Mouse (Mus musculus): ENCODE results near the gene Tmem176a. TPM values are rescaled to one million over a fixed set of nuclear protein-coding genes. Genes with fewer than 3 reads are reported as not detected.

Tmem176a gene
- total and polyA plus RNA-seq, 3 experiments, result not detected

- Histone ChIP-seq H3K9me3 (replicated peaks) (no peaks in the 10 kb centered on the region), H3K4me1 (ENCODE audit: insufficient read depth, low read depth, low read length) (no peaks in the 10 kb centered on the region), H3K4me3 (ENCODE audit: low read depth, low read length) (no peak overlapping the region), H3K36me3 (replicated peaks) (no peaks in the 10 kb centered on the region), H3K27me3 (ENCODE audit: insufficient read depth, low read length) (0 out of 2 replicates have a peak, but pooled peaks cover 5% of the 10 kb centered on the region)
- no peak for TF ChIP-seq GATA2 (IDR thresholded peaks at IDR 0.05; ENCODE audit: borderline replicate concordance, low read depth, low read length)
- TF ChIP-seq TAL1 (conservative IDR thresholded peaks at IDR 0.05; ENCODE audit: low read depth, low read length), result no peak
- TF ChIP-seq GATA1 (IDR thresholded peaks at IDR 0.05; ENCODE audit: borderline replicate concordance, low read length), result no peak
- no peak for TF ChIP-seq POLR2AphosphoS5 (IDR thresholded peaks at IDR 0.05; ENCODE audit: insufficient replicate concordance, low read depth, low read length)
- TF ChIP-seq CTCF (IDR thresholded peaks at IDR 0.05; ENCODE audit: low read depth, low read length), result no peak
- ATAC-seq (ENCODE audit: extremely low read depth, insufficient number of reproducible peaks, low FRiP score, poor library complexity, severe bottlenecking), result no peak
- DNase-seq (ENCODE audit: low spot score), result no peak
Observed at GRCm38 (mm10) chr6:48894203-48894602, 53.5 kb downstream of the Tmem176a start.

- Histone ChIP-seq H3K4me3 (ENCODE audit: low read depth, low read length) (no peak overlapping the region), H3K27me3 (ENCODE audit: insufficient read depth, low read length) (0 out of 2 replicates have a peak, but pooled peaks cover 5% of the 10 kb centered on the region), H3K4me1 (ENCODE audit: insufficient read depth, low read depth, low read length) (no peaks in the 10 kb centered on the region), H3K9me3 (replicated peaks) (no peaks in the 10 kb centered on the region), H3K36me3 (replicated peaks) (no peaks in the 10 kb centered on the region)
- no peak for DNase-seq (ENCODE audit: low spot score)
- TF ChIP-seq GATA2 (IDR thresholded peaks at IDR 0.05; ENCODE audit: borderline replicate concordance, low read depth, low read length) (no peak), CTCF (IDR thresholded peaks at IDR 0.05; ENCODE audit: low read depth, low read length) (no peak), TAL1 (conservative IDR thresholded peaks at IDR 0.05; ENCODE audit: low read depth, low read length) (no peak), POLR2AphosphoS5 (IDR thresholded peaks at IDR 0.05; ENCODE audit: insufficient replicate concordance, low read depth, low read length) (no peak), GATA1 (IDR thresholded peaks at IDR 0.05; ENCODE audit: borderline replicate concordance, low read length) (no peak)
- ATAC-seq (ENCODE audit: extremely low read depth, insufficient number of reproducible peaks, low FRiP score, poor library complexity, severe bottlenecking), result no peak
Observed at GRCm38 (mm10) chr6:48894938-48895818, 54.5 kb downstream of the Tmem176a start.

GRCm38 (mm10) chr6:48895941-48896340 is 55.2 kb downstream of the Tmem176a start:
- no peaks in the 10 kb centered on the region for H3K36me3 ChIP-seq (replicated peaks)
- ATAC-seq (ENCODE audit: extremely low read depth, insufficient number of reproducible peaks, low FRiP score, poor library complexity, severe bottlenecking), result no peak
- H3K4me1 ChIP-seq (ENCODE audit: insufficient read depth, low read depth, low read length), result no peaks in the 10 kb centered on the region
- H3K9me3 ChIP-seq (replicated peaks), result no peaks in the 10 kb centered on the region
- H3K27me3 ChIP-seq (ENCODE audit: insufficient read depth, low read length), result 0 out of 2 replicates have a peak, but pooled peaks cover 5% of the 10 kb centered on the region
- no peak for DNase-seq (ENCODE audit: low spot score)
- H3K4me3 ChIP-seq (ENCODE audit: low read depth, low read length), result no peak overlapping the region
- TF ChIP-seq POLR2AphosphoS5 (IDR thresholded peaks at IDR 0.05; ENCODE audit: insufficient replicate concordance, low read depth, low read length) (no peak), GATA2 (IDR thresholded peaks at IDR 0.05; ENCODE audit: borderline replicate concordance, low read depth, low read length) (no peak), TAL1 (conservative IDR thresholded peaks at IDR 0.05; ENCODE audit: low read depth, low read length) (no peak), CTCF (IDR thresholded peaks at IDR 0.05; ENCODE audit: low read depth, low read length) (no peak), GATA1 (IDR thresholded peaks at IDR 0.05; ENCODE audit: borderline replicate concordance, low read length) (no peak)

Other genes with a start within 250 kb of the Tmem176a start
- not detected in 2 replicates for gene Repin1, start 247.0 kb upstream of the Tmem176a start, total RNA-seq (2014; fragmentation: Nextera tagmentation)
- gene Repin1, start 247.0 kb upstream of the Tmem176a start, total RNA-seq (2017), result 0.27 TPM in 1 of 2 replicates, not detected in the other
- not detected in 2 replicates for gene Repin1, start 247.0 kb upstream of the Tmem176a start, polyA plus RNA-seq (2012)
- not detected in 2 replicates for gene Gm44965, start 247.0 kb upstream of the Tmem176a start, total RNA-seq (2014; fragmentation: Nextera tagmentation)
- not detected in 2 replicates for gene Gm44965, start 247.0 kb upstream of the Tmem176a start, total RNA-seq (2017)
- not detected in 2 replicates for gene Gm44965, start 247.0 kb upstream of the Tmem176a start, polyA plus RNA-seq (2012)
- gene Zfp775, start 238.9 kb upstream of the Tmem176a start, total RNA-seq (2014; fragmentation: Nextera tagmentation), result not detected in 2 replicates
- 0.06 and 0.11 TPM in 2 replicates for gene Zfp775, start 238.9 kb upstream of the Tmem176a start, total RNA-seq (2017)
- gene Zfp775, start 238.9 kb upstream of the Tmem176a start, polyA plus RNA-seq (2012), result not detected in 2 replicates
- not detected in 2 replicates for gene AI854703, start 214.2 kb upstream of the Tmem176a start, total RNA-seq (2014; fragmentation: Nextera tagmentation)
- 0.11 TPM in 1 of 2 replicates, not detected in the other for gene AI854703, start 214.2 kb upstream of the Tmem176a start, total RNA-seq (2017)
- not detected in 2 replicates for gene AI854703, start 214.2 kb upstream of the Tmem176a start, polyA plus RNA-seq (2012)
- not detected in 2 replicates for gene Gimap8, start 193.7 kb upstream of the Tmem176a start, total RNA-seq (2014; fragmentation: Nextera tagmentation)
- gene Gimap8, start 193.7 kb upstream of the Tmem176a start, total RNA-seq (2017), result 0.05 TPM in 1 of 2 replicates, not detected in the other
- gene Gimap8, start 193.7 kb upstream of the Tmem176a start, polyA plus RNA-seq (2012), result not detected in 2 replicates
- gene Gimap9, start 164.8 kb upstream of the Tmem176a start, total RNA-seq (2014; fragmentation: Nextera tagmentation), result 9.0 and 9.9 TPM in 2 replicates
- 23.6 and 25.8 TPM in 2 replicates for gene Gimap9, start 164.8 kb upstream of the Tmem176a start, total RNA-seq (2017)
- gene Gimap9, start 164.8 kb upstream of the Tmem176a start, polyA plus RNA-seq (2012), result 0.30 and 0.53 TPM in 2 replicates
- not detected in 2 replicates for gene Gimap4, start 156.4 kb upstream of the Tmem176a start, total RNA-seq (2014; fragmentation: Nextera tagmentation)
- not detected in 2 replicates for gene Gimap4, start 156.4 kb upstream of the Tmem176a start, total RNA-seq (2017)
- gene Gimap4, start 156.4 kb upstream of the Tmem176a start, polyA plus RNA-seq (2012), result not detected in 2 replicates
- gene Gimap6, start 132.7 kb upstream of the Tmem176a start, total RNA-seq (2014; fragmentation: Nextera tagmentation), result 0.44 TPM in 1 of 2 replicates, not detected in the other
- gene Gimap6, start 132.7 kb upstream of the Tmem176a start, total RNA-seq (2017), result 0.87 and 0.99 TPM in 2 replicates
- gene Gimap6, start 132.7 kb upstream of the Tmem176a start, polyA plus RNA-seq (2012), result 0.03 and 0.11 TPM in 2 replicates
- gene Gm28053, start 122.3 kb upstream of the Tmem176a start, total RNA-seq (2014; fragmentation: Nextera tagmentation), result not detected in 2 replicates
- not detected in 2 replicates for gene Gm28053, start 122.3 kb upstream of the Tmem176a start, total RNA-seq (2017)
- gene Gm28053, start 122.3 kb upstream of the Tmem176a start, polyA plus RNA-seq (2012), result not detected in 2 replicates
- gene Gimap7, start 122.3 kb upstream of the Tmem176a start, total RNA-seq (2014; fragmentation: Nextera tagmentation), result not detected in 2 replicates
- 0.22 TPM in 1 of 2 replicates, not detected in the other for gene Gimap7, start 122.3 kb upstream of the Tmem176a start, total RNA-seq (2017)
- not detected in 2 replicates for gene Gimap7, start 122.3 kb upstream of the Tmem176a start, polyA plus RNA-seq (2012)
- gene Gimap1, start 101.9 kb upstream of the Tmem176a start, total RNA-seq (2014; fragmentation: Nextera tagmentation), result not detected in 2 replicates
- gene Gimap1, start 101.9 kb upstream of the Tmem176a start, total RNA-seq (2017), result 0.06 TPM in 1 of 2 replicates, not detected in the other
- gene Gimap1, start 101.9 kb upstream of the Tmem176a start, polyA plus RNA-seq (2012), result not detected in 2 replicates
- not detected in 2 replicates for gene Gimap5, start 94.7 kb upstream of the Tmem176a start, total RNA-seq (2014; fragmentation: Nextera tagmentation)
- gene Gimap5, start 94.7 kb upstream of the Tmem176a start, total RNA-seq (2017), result 0.05 and 0.12 TPM in 2 replicates
- gene Gimap5, start 94.7 kb upstream of the Tmem176a start, polyA plus RNA-seq (2012), result not detected in 2 replicates
- gene Gimap3, start 70.1 kb upstream of the Tmem176a start, total RNA-seq (2014; fragmentation: Nextera tagmentation), result not detected in 2 replicates
- gene Gimap3, start 70.1 kb upstream of the Tmem176a start, total RNA-seq (2017), result 0.11 TPM in 1 of 2 replicates, not detected in the other
- not detected in 2 replicates for gene Gimap3, start 70.1 kb upstream of the Tmem176a start, polyA plus RNA-seq (2012)
- gene Tmem176b, start 577 bp downstream of the Tmem176a start, total RNA-seq (2014; fragmentation: Nextera tagmentation), result not detected in 2 replicates
- gene Tmem176b, start 577 bp downstream of the Tmem176a start, total RNA-seq (2017), result not detected in 2 replicates
- not detected in 2 replicates for gene Tmem176b, start 577 bp downstream of the Tmem176a start, polyA plus RNA-seq (2012)
- gene Aoc1, start 32.0 kb downstream of the Tmem176a start, total RNA-seq (2014; fragmentation: Nextera tagmentation), result not detected in 2 replicates
- gene Aoc1, start 32.0 kb downstream of the Tmem176a start, total RNA-seq (2017), result 0.11 and 0.12 TPM in 2 replicates
- gene Aoc1, start 32.0 kb downstream of the Tmem176a start, polyA plus RNA-seq (2012), result not detected in 2 replicates
- not detected in 2 replicates for gene 1600015I10Rik, start 89.0 kb downstream of the Tmem176a start, total RNA-seq (2014; fragmentation: Nextera tagmentation)
- 0.22 TPM in 1 of 2 replicates, not detected in the other for gene 1600015I10Rik, start 89.0 kb downstream of the Tmem176a start, total RNA-seq (2017)
- gene 1600015I10Rik, start 89.0 kb downstream of the Tmem176a start, polyA plus RNA-seq (2012), result not detected in 2 replicates
- gene Doxl2, start 134.0 kb downstream of the Tmem176a start, total RNA-seq (2014; fragmentation: Nextera tagmentation), result not detected in 2 replicates
- gene Doxl2, start 134.0 kb downstream of the Tmem176a start, total RNA-seq (2017), result 0.12 TPM in 1 of 2 replicates, not detected in the other
- not detected in 2 replicates for gene Doxl2, start 134.0 kb downstream of the Tmem176a start, polyA plus RNA-seq (2012)
- gene Svs1, start 145.9 kb downstream of the Tmem176a start, total RNA-seq (2014; fragmentation: Nextera tagmentation), result not detected in 2 replicates
- 0.05 TPM in 1 of 2 replicates, not detected in the other for gene Svs1, start 145.9 kb downstream of the Tmem176a start, total RNA-seq (2017)
- not detected in 2 replicates for gene Svs1, start 145.9 kb downstream of the Tmem176a start, polyA plus RNA-seq (2012)
- gene Gpnmb, start 195.6 kb downstream of the Tmem176a start, total RNA-seq (2014; fragmentation: Nextera tagmentation), result not detected in 2 replicates
- gene Gpnmb, start 195.6 kb downstream of the Tmem176a start, total RNA-seq (2017), result 0.16 TPM in 1 of 2 replicates, not detected in the other
- 0.03 and 0.05 TPM in 2 replicates for gene Gpnmb, start 195.6 kb downstream of the Tmem176a start, polyA plus RNA-seq (2012)
- gene Malsu1, start 232.9 kb downstream of the Tmem176a start, total RNA-seq (2014; fragmentation: Nextera tagmentation), result 29.3 and 34.7 TPM in 2 replicates
- 46.9 and 48.7 TPM in 2 replicates for gene Malsu1, start 232.9 kb downstream of the Tmem176a start, total RNA-seq (2017)
- 41.4 and 57.6 TPM in 2 replicates for gene Malsu1, start 232.9 kb downstream of the Tmem176a start, polyA plus RNA-seq (2012)

Measured in G1E (cell line).